Mouse (Mus musculus) E14TG2a.4 (cell line): ENCODE results near the gene Scel.

Experiments
- CTCF ChIP-seq: conservative IDR thresholded peaks from 2 replicates; pipeline ENCODE4 v1.5.1; 2014; ENCODE audit warnings: low read length
- POU5F1 ChIP-seq: IDR thresholded peaks from 2 replicates; pipeline ENCODE4 v1.6.1; 2014; ENCODE audit warnings: low read length, borderline replicate concordance

- TF ChIP-seq CTCF (no peak), POU5F1 (no peak)
Measured at GRCm38 (mm10) chr14:103626100-103626499, 113.0 kb downstream of the Scel start.
